9 mouse cellular contexts compared by ENCODE assay signal in genomic region chr6:86832802-86833502, GRCm38 (mm10). TPM values are rescaled to one million over a fixed set of nuclear protein-coding genes. Genes with fewer than 3 reads are reported as not detected.
DNase-seq lines count a peak whose midpoint lies in the region; TF ChIP-seq lines count a peak whose summit lies in the region.
"Had no signal": no experiment of that assay in that cellular context is flagged by ENCODE, and none has a peak within 500 bp of the region (broad histone marks: within the 10 kb centered on the region; RNA-seq: fewer than 3 reads in every experiment).

No protein-coding gene starts in this region.

- no peak for TF ChIP-seq CTCF in left cerebral cortex, adult 2 months (IDR thresholded peaks at IDR 0.05)

- peak; percentile 59 for DNase-seq in adipocyte (ENCODE audit: low spot score)
- DNase-seq in gastrocnemius, adult 18-20 months (ENCODE audit: low spot score), result peak; percentile 89
- DNase-seq in heart, postnatal 4 days, result peak; percentile 88
- peak; percentile 93 for DNase-seq in lung, postnatal 36 days
- no peak for DNase-seq in layer of hippocampus, postnatal 25 days (ENCODE audit: extremely low spot score in 1 of 2, low spot score in 1 of 2)
- DNase-seq in layer of hippocampus, adult 9-11 months, result no peak
- DNase-seq in left cerebral cortex, adult 2 months (ENCODE audit: extremely low spot score in 1 of 2, low spot score in 2 of 2), result no peak
- no peak for DNase-seq in thymus, postnatal 14 days

- no peak overlapping the region for H3K4me3 ChIP-seq in left cerebral cortex, adult 2 months

- H3K27ac ChIP-seq in left cerebral cortex, adult 2 months, result no peak overlapping the region
- H3K27ac ChIP-seq: macrophage had no signal

- intact Hi-C loops in left cerebral cortex, adult 2 months (cut with DNase I), result no loop called here

RNA-seq across cellular contexts. Expression of gene Aak1, which starts 16.4 kb away (rescaled TPM):
- 10 to 100 TPM; 30.5 to 46.5 TPM for total RNA-seq in gastrocnemius, adult 18-20 months (2021)
- 100 to 1,000 TPM in 1 of 2 experiments, 10 to 100 TPM in 1; 99.0 to 109 TPM for total RNA-seq in heart, postnatal 4 days (2021)
- total RNA-seq in layer of hippocampus, postnatal 25 days (2021), result 100 to 1,000 TPM; 399 to 433 TPM
- total RNA-seq in left cerebral cortex, adult 2 months (2021), result 100 to 1,000 TPM; 442 to 463 TPM

RNA-seq across cellular contexts. Expression of gene Anxa4, which starts 39.6 kb away (rescaled TPM):
- 10 to 100 TPM; 14.6 to 28.1 TPM for total RNA-seq in gastrocnemius, adult 18-20 months (2021)
- total RNA-seq in heart, postnatal 4 days (2021), result 10 to 100 TPM; 36.4 to 36.5 TPM
- total RNA-seq in layer of hippocampus, postnatal 25 days (2021), result 1 to 10 TPM; 4.8 to 6.2 TPM
- 1 to 10 TPM; 6.5 to 7.7 TPM for total RNA-seq in left cerebral cortex, adult 2 months (2021)

Comparison
In these comparisons a context has a peak if more than half of its experiments do, and no peak if none do; other contexts are left out.
1. DNase-seq: peak in adipocyte (single experiment), gastrocnemius, adult 18-20 months (single experiment), heart, postnatal 4 days (single experiment) and lung, postnatal 36 days (single experiment); none in layer of hippocampus, postnatal 25 days (0 of 2), layer of hippocampus, adult 9-11 months (single experiment), left cerebral cortex, adult 2 months (0 of 2) and thymus, postnatal 14 days (single experiment).